29 mouse cellular contexts compared by ENCODE assay signal in the genomic region with DNA sequence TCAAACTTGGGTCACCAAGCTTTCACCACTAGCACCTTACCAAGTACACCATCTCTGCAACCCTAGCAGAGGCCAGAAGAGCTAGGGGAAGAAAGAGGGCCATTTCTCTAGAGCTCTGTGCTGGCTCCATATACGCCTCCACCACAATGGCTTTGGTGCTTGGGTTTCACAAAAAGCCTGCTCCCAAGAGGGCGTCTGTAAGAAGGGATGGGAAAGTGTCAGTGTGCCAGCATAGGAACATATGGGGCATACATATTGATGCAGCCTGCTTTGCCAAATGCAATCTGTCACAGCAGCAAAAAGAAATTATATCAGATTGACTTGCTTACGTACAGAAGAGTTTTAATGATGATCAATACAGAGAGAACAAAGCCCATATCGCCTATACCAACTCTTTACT.
A peak's percentile ranks its signal among the peaks of the same experiment; 100 is the strongest.
DNase-seq lines count a peak whose midpoint lies in the region; ATAC-seq and TF ChIP-seq lines count a peak whose summit lies in the region.
"Had no signal": no experiment of that assay in that cellular context is flagged by ENCODE, and none has a peak within 500 bp of the region (broad histone marks: within the 10 kb centered on the region; RNA-seq: fewer than 3 reads in every experiment).

No protein-coding gene starts in this region.

- peak; percentile 75; the same call in 1 of the 2 replicates for ATAC-seq in forebrain, embryonic 13.5 days
- ATAC-seq in frontal cortex, adult (ENCODE audit: low TSS enrichment) = peak; percentile 87
- ATAC-seq in forebrain, postnatal 0 days = peak; percentile 73
- ATAC-seq: hindbrain, postnatal 0 days; inflammation-experienced regulatory T-cells, adult 6 months; Patski had no signal

- peaks cover 4% of the 10 kb centered on the region for H3K9me3 ChIP-seq in forebrain, embryonic 13.5 days (replicated peaks)
- no peaks in the 10 kb centered on the region; the same call in 1 of the 2 replicates for H3K9me3 ChIP-seq in forebrain, embryonic 10.5 days
- no peaks in the 10 kb centered on the region for H3K9me3 ChIP-seq in forebrain, postnatal 0 days (ENCODE audit: low read length)
- H3K9me3 ChIP-seq: embryonic facial prominence, embryonic 12.5 days; embryonic facial prominence, embryonic 15.5 days; heart, embryonic 15.5 days; kidney, embryonic 15.5 days had no signal

- H3K9ac ChIP-seq in forebrain, embryonic 13.5 days = no peak overlapping the region
- no peak overlapping the region for H3K9ac ChIP-seq in forebrain, postnatal 0 days
- H3K9ac ChIP-seq: embryonic facial prominence, embryonic 12.5 days; embryonic facial prominence, embryonic 15.5 days; heart, embryonic 12.5 days; heart, embryonic 15.5 days; hindbrain, embryonic 14.5 days; kidney, embryonic 15.5 days had no signal

- H3K36me3 ChIP-seq in forebrain, embryonic 13.5 days (ENCODE audit: poor library complexity, severe bottlenecking) = no peaks in the 10 kb centered on the region
- H3K36me3 ChIP-seq in forebrain, embryonic 10.5 days (replicated peaks) = no peaks in the 10 kb centered on the region
- H3K36me3 ChIP-seq in forebrain, postnatal 0 days (ENCODE audit: insufficient read depth) = no peaks in the 10 kb centered on the region
- H3K36me3 ChIP-seq: embryonic facial prominence, embryonic 12.5 days; embryonic facial prominence, embryonic 15.5 days; heart, embryonic 12.5 days; heart, embryonic 15.5 days; kidney, embryonic 15.5 days had no signal

- H3K4me1 ChIP-seq in forebrain, embryonic 13.5 days = no peaks in the 10 kb centered on the region
- peaks cover 3% of the 10 kb centered on the region; the same call in 1 of the 2 replicates for H3K4me1 ChIP-seq in forebrain, embryonic 10.5 days
- H3K4me1 ChIP-seq in forebrain, postnatal 0 days (ENCODE audit: insufficient read depth) = no peaks in the 10 kb centered on the region
- H3K4me1 ChIP-seq: embryonic facial prominence, embryonic 12.5 days; embryonic facial prominence, embryonic 15.5 days; heart, embryonic 12.5 days; heart, embryonic 15.5 days; kidney, embryonic 15.5 days had no signal

- H3K4me3 ChIP-seq in forebrain, embryonic 13.5 days = no peak overlapping the region
- no peak overlapping the region for H3K4me3 ChIP-seq in forebrain, embryonic 10.5 days
- H3K4me3 ChIP-seq in forebrain, postnatal 0 days (ENCODE audit: low read depth, low read length) = no peak overlapping the region
- H3K4me3 ChIP-seq: embryonic facial prominence, embryonic 12.5 days; embryonic facial prominence, embryonic 15.5 days; heart, embryonic 12.5 days; heart, embryonic 15.5 days; kidney, embryonic 15.5 days had no signal

- no peaks in the 10 kb centered on the region for H3K27me3 ChIP-seq in forebrain, embryonic 13.5 days
- H3K27me3 ChIP-seq in forebrain, embryonic 10.5 days (ENCODE audit: poor library complexity, severe bottlenecking) = no peaks in the 10 kb centered on the region
- no peaks in the 10 kb centered on the region for H3K27me3 ChIP-seq in forebrain, postnatal 0 days (ENCODE audit: insufficient read depth, low read length)
- H3K27me3 ChIP-seq: CH12.LX; embryonic facial prominence, embryonic 12.5 days; embryonic facial prominence, embryonic 15.5 days; heart, embryonic 12.5 days; heart, embryonic 15.5 days; kidney, embryonic 15.5 days; Patski had no signal

- TF ChIP-seq POLR2A in brain, embryonic 14.5 days (IDR thresholded peaks at IDR 0.05; ENCODE audit: borderline replicate concordance, extremely low read depth, insufficient read depth, insufficient read length, poor library complexity, severe bottlenecking) = no peak

- DNase-seq in forebrain, embryonic 10.5 days (ENCODE audit: extremely low spot score, low spot score) = no peak
- no peak for DNase-seq in frontal cortex, postnatal 14 days (ENCODE audit: low spot score in 2 of 2)
- peak; percentile 83 for DNase-seq in brain, embryonic 14.5 days (ENCODE audit: low read depth)
- peak; percentile 71 for DNase-seq in forebrain, postnatal 0 days
- DNase-seq in cerebellum, postnatal 4 days (ENCODE audit: low spot score in 2 of 2) = no peak
- DNase-seq: adrenal gland, postnatal 10 days; adrenal gland, postnatal 36 days; B cell, adult 2 months; cerebellum, adult 11 months; cerebellum, adult 9-10 months; cerebellum, postnatal 14 days; gastrocnemius, postnatal 25 days; heart, adult 18-20 months; heart, postnatal 10 days; heart, postnatal 36 days; kidney, adult 11 months; kidney, adult 8-10 months had no signal

- no peak overlapping the region for H3K4me2 ChIP-seq in forebrain, embryonic 13.5 days
- no peak overlapping the region for H3K4me2 ChIP-seq in forebrain, postnatal 0 days (ENCODE audit: low read depth)
- H3K4me2 ChIP-seq: embryonic facial prominence, embryonic 12.5 days; embryonic facial prominence, embryonic 15.5 days; heart, embryonic 12.5 days; heart, embryonic 15.5 days; hindbrain, embryonic 14.5 days; kidney, embryonic 15.5 days had no signal

- WGBS in forebrain, embryonic 13.5 days = 83% methylated on average over 4 of the region's 4 CpGs
- 89% methylated on average over 4 of the region's 4 CpGs for WGBS in forebrain, embryonic 10.5 days
- WGBS in forebrain, postnatal 0 days = 65% methylated on average over 4 of the region's 4 CpGs

- peak overlapping the region; percentile 68 for H3K27ac ChIP-seq in forebrain, embryonic 13.5 days
- H3K27ac ChIP-seq in forebrain, embryonic 10.5 days = no peak overlapping the region
- H3K27ac ChIP-seq in forebrain, postnatal 0 days (ENCODE audit: low read depth, low read length) = peak overlapping the region; percentile 46; the same call in 1 of the 2 replicates
- H3K27ac ChIP-seq: embryonic facial prominence, embryonic 12.5 days; embryonic facial prominence, embryonic 15.5 days; heart, embryonic 15.5 days; hindbrain, embryonic 14.5 days; hindbrain, postnatal 0 days; kidney, embryonic 15.5 days had no signal

- no peak for TF ChIP-seq CTCF in brain, embryonic 14.5 days (IDR thresholded peaks at IDR 0.05; ENCODE audit: borderline replicate concordance, extremely low read depth, insufficient read depth, insufficient read length)
- 0 out of 2 replicates have a peak, but pooled peaks have one; percentile 5 for TF ChIP-seq CTCF in forebrain, postnatal 0 days (IDR thresholded peaks at IDR 0.05; ENCODE audit: low read depth)

Comparison
In these comparisons a context has a peak if more than half of its experiments do, and no peak if none do; other contexts are left out.
1. DNase-seq: peak in brain, embryonic 14.5 days (single experiment) and forebrain, postnatal 0 days (single experiment); none in forebrain, embryonic 10.5 days (single experiment), frontal cortex, postnatal 14 days (0 of 2) and cerebellum, postnatal 4 days (0 of 2).
2. Peak in every context shown above with its lines, with median percentiles within 50 percentile points of each other: ATAC-seq.